Mouse (Mus musculus): Measurements from ENCODE around the gene Magi2. TPM values are rescaled to one million over a fixed set of nuclear protein-coding genes. Genes with fewer than 3 reads are reported as not detected.

Gene Magi2
- polyA plus RNA-seq, 1 experiment from 2014 or later = 9.3 TPM

DNA sequence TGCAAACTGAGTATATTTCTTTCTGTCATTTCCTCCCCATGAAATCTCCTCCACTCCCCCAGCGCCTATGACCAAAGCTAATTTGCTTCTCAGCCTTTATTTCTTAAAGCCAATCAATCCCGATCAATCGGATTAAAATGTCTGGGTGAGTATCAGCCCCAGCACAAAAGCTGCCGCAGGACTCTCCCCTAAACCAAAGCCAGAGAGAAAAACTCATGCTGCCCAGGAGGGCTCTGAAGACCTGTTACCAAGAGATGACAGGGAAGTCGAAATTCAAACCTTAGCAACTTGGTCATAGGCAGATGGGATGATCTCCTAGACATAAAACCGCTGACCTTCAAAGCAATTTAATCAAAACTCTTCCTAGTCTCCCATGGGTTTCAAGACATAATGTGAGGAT, 754.7 kb downstream of the Magi2 start:
- WGBS = 76% methylated on average over 6 of the region's 6 CpGs

DNA sequence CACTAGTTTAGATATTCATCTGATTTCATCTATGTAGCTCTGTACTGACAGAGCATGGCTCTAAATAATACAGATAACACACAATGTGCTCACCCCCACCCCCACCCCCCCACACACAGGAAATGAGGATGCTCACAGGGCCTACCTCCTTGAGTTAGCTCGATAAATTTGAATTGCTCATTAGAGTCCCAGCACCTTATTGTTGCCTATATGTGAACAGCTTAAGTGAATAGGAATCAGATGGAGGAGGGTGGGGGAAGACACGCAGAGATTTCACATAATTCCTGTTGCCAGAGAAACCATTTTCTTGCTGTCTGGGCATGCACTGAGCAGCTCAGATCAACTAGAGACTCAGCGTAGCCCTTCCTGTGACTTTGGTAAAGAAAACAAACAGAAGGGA, 755.2 kb downstream of the Magi2 start:
- no peak overlapping the region for H3K4me2 ChIP-seq (replicated peaks; ENCODE audit: low read depth, low read length)
- no peak overlapping the region for H3K4me3 ChIP-seq (ENCODE audit: low read length)
- no peaks in the 10 kb centered on the region for H3K9me3 ChIP-seq (ENCODE audit: control insufficient read depth, low read length)
- no peaks in the 10 kb centered on the region for H3K27me3 ChIP-seq (ENCODE audit: control insufficient read depth, insufficient read depth, low read length)
- H3K4me1 ChIP-seq (ENCODE audit: control insufficient read depth, insufficient read depth, low read length) = no peaks in the 10 kb centered on the region
- WGBS = 65% methylated on average over 3 of the region's 3 CpGs
- no peak overlapping the region for H3K9ac ChIP-seq (ENCODE audit: low read depth, low read length)
- ATAC-seq (ENCODE audit: low FRiP score, low TSS enrichment) = no peak
- no peaks in the 10 kb centered on the region for H3K36me3 ChIP-seq (ENCODE audit: control insufficient read depth, insufficient read depth, low read length)
- H3K27ac ChIP-seq (ENCODE audit: low read depth, low read length) = no peak overlapping the region

More for the DNA sequence above, 754.7 kb downstream of the Magi2 start:
- ATAC-seq (ENCODE audit: low FRiP score, low TSS enrichment) = no peak
- H3K4me2 ChIP-seq (replicated peaks; ENCODE audit: low read depth, low read length) = no peak overlapping the region
- H3K9ac ChIP-seq (ENCODE audit: low read depth, low read length) = no peak overlapping the region
- H3K36me3 ChIP-seq (ENCODE audit: control insufficient read depth, insufficient read depth, low read length) = no peaks in the 10 kb centered on the region
- H3K27me3 ChIP-seq (ENCODE audit: control insufficient read depth, insufficient read depth, low read length) = no peaks in the 10 kb centered on the region
- no peaks in the 10 kb centered on the region for H3K9me3 ChIP-seq (ENCODE audit: control insufficient read depth, low read length)
- no peak overlapping the region for H3K4me3 ChIP-seq (ENCODE audit: low read length)
- H3K4me1 ChIP-seq (ENCODE audit: control insufficient read depth, insufficient read depth, low read length) = no peaks in the 10 kb centered on the region
- no peak overlapping the region for H3K27ac ChIP-seq (ENCODE audit: low read depth, low read length)

DNA sequence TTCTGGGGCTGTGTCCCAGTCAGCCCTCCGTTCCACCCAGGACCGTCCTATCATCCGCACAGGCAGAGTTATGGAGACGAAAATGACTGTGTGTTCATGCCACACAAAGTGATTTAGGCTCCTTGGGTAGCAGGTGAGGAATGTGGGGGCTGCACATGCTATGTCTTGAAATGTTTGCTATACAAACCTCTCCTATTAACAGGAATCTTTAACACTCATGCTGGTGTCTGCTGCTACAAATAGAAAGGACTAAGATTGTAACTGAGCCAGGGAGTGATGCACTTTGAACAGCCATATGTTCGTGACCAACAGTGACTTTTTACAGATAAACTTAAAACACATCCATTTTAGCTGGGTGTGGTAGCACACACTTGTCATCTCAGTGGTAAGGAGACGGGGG, 772.6 kb downstream of the Magi2 start:
- no peaks in the 10 kb centered on the region for H3K4me1 ChIP-seq (ENCODE audit: control insufficient read depth, insufficient read depth, low read length)
- H3K9me3 ChIP-seq (ENCODE audit: control insufficient read depth, low read length) = no peaks in the 10 kb centered on the region
- H3K27me3 ChIP-seq (ENCODE audit: control insufficient read depth, insufficient read depth, low read length) = no peaks in the 10 kb centered on the region
- no peaks in the 10 kb centered on the region for H3K36me3 ChIP-seq (ENCODE audit: control insufficient read depth, insufficient read depth, low read length)
- WGBS = 73% methylated on average over 6 of the region's 6 CpGs
- H3K4me2 ChIP-seq (replicated peaks; ENCODE audit: low read depth, low read length) = no peak overlapping the region
- H3K9ac ChIP-seq (ENCODE audit: low read depth, low read length) = no peak overlapping the region
- H3K27ac ChIP-seq (ENCODE audit: low read depth, low read length) = no peak overlapping the region
- no peak overlapping the region for H3K4me3 ChIP-seq (ENCODE audit: low read length)
- no peak for ATAC-seq (ENCODE audit: low FRiP score, low TSS enrichment)

DNA sequence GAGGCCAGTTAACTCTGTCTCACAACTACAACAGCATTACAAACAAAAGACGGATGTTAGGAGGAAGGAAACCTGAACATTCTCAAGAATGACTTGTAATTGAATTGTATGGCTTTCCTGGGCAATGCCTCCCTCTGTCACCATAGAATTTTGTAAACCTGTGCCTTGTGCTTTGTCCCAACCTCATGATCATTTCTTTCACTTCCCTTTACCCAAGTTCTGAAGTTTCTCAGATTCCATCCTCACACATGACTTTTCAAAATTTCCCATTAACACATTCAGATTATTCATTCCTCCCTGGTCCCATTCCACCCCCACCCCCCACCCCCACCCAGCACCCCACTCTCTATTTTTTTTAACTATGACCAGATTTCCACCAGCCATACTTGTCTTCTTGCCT, 773.1 kb downstream of the Magi2 start:
- WGBS = 63% methylated on average over 1 of the region's 1 CpGs
- H3K4me3 ChIP-seq (ENCODE audit: low read length) = no peak overlapping the region
- no peaks in the 10 kb centered on the region for H3K4me1 ChIP-seq (ENCODE audit: control insufficient read depth, insufficient read depth, low read length)
- H3K27ac ChIP-seq (ENCODE audit: low read depth, low read length) = no peak overlapping the region
- H3K9me3 ChIP-seq (ENCODE audit: control insufficient read depth, low read length) = no peaks in the 10 kb centered on the region
- H3K4me2 ChIP-seq (replicated peaks; ENCODE audit: low read depth, low read length) = no peak overlapping the region
- H3K36me3 ChIP-seq (ENCODE audit: control insufficient read depth, insufficient read depth, low read length) = no peaks in the 10 kb centered on the region
- H3K27me3 ChIP-seq (ENCODE audit: control insufficient read depth, insufficient read depth, low read length) = no peaks in the 10 kb centered on the region
- H3K9ac ChIP-seq (ENCODE audit: low read depth, low read length) = no peak overlapping the region
- no peak for ATAC-seq (ENCODE audit: low FRiP score, low TSS enrichment)

DNA sequence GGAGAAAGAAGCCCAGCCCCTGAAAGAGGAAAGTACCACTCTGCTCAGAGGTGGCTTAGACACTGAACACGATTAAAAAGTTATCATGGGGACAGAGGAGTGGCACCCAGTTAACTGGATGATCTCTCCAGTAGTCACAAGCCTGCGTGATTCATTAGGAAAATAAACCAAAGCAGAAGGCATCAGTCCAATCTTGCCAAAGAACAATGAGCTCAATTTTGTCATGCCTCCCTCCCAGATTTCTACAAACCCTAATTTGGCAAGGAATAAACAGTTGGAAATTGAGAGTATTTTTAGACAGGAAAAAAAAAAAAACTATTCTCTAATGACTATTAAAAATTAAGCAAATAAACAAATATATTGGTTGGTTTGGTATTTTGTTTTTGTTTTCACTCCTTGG, 779.8 kb downstream of the Magi2 start:
- no peak overlapping the region for H3K4me3 ChIP-seq (ENCODE audit: low read length)
- H3K36me3 ChIP-seq (ENCODE audit: control insufficient read depth, insufficient read depth, low read length) = no peaks in the 10 kb centered on the region
- WGBS = 75% methylated on average over 2 of the region's 2 CpGs
- H3K9me3 ChIP-seq (ENCODE audit: control insufficient read depth, low read length) = no peaks in the 10 kb centered on the region
- H3K4me2 ChIP-seq (replicated peaks; ENCODE audit: low read depth, low read length) = no peak overlapping the region
- no peaks in the 10 kb centered on the region for H3K27me3 ChIP-seq (ENCODE audit: control insufficient read depth, insufficient read depth, low read length)
- no peak for ATAC-seq (ENCODE audit: low FRiP score, low TSS enrichment)
- no peak overlapping the region for H3K27ac ChIP-seq (ENCODE audit: low read depth, low read length)
- H3K9ac ChIP-seq (ENCODE audit: low read depth, low read length) = no peak overlapping the region
- no peaks in the 10 kb centered on the region for H3K4me1 ChIP-seq (ENCODE audit: control insufficient read depth, insufficient read depth, low read length)

DNA sequence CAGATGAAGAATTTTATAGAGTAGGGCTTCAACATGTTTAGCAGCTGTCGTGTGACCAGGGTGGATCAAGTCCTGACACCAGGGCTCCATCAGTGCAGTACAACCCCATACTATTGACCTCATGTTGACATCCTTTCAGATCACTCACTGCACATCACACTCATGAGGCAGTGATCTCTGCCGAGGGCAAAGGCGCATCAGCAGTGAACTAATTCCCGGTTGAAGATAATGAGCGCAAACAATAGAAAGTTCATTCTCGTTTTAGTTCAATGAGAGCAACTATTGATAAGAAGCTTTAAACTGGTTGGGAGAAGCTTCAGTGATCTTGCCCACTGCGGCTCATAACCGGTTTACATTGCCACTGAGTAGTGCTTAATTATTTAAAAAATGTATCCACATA, 780.4 kb downstream of the Magi2 start:
- no peaks in the 10 kb centered on the region for H3K36me3 ChIP-seq (ENCODE audit: control insufficient read depth, insufficient read depth, low read length)
- no peaks in the 10 kb centered on the region for H3K4me1 ChIP-seq (ENCODE audit: control insufficient read depth, insufficient read depth, low read length)
- no peaks in the 10 kb centered on the region for H3K9me3 ChIP-seq (ENCODE audit: control insufficient read depth, low read length)
- H3K27me3 ChIP-seq (ENCODE audit: control insufficient read depth, insufficient read depth, low read length) = no peaks in the 10 kb centered on the region
- no peak for ATAC-seq (ENCODE audit: low FRiP score, low TSS enrichment)
- no peak overlapping the region for H3K9ac ChIP-seq (ENCODE audit: low read depth, low read length)
- 93% methylated on average over 8 of the region's 8 CpGs for WGBS
- H3K4me3 ChIP-seq (ENCODE audit: low read length) = no peak overlapping the region
- no peak overlapping the region for H3K4me2 ChIP-seq (replicated peaks; ENCODE audit: low read depth, low read length)
- no peak overlapping the region for H3K27ac ChIP-seq (ENCODE audit: low read depth, low read length)

DNA sequence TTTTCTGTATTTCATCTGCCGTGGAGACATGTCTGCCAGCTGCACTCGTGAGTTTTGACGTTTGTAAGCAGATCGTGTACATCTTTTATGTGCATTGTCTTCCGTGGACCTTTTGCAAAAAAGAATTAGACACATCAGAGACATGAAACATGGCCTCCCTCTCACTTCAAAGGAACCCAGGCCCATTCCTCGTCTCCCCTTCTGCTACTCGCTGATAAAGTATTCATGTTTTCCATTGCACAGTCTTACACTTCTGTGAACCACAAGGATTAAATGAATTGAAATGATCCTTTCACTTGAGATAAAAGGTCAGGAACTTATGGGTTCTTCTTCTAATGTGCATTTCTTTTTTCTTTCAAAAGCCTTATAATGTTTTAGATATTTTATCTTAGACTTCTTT, 783.4 kb downstream of the Magi2 start:
- Histone ChIP-seq H3K27ac (ENCODE audit: low read depth, low read length) (no peak overlapping the region), H3K9me3 (ENCODE audit: control insufficient read depth, low read length) (no peaks in the 10 kb centered on the region), H3K36me3 (ENCODE audit: control insufficient read depth, insufficient read depth, low read length) (no peaks in the 10 kb centered on the region), H3K4me2 (replicated peaks; ENCODE audit: low read depth, low read length) (no peak overlapping the region), H3K9ac (ENCODE audit: low read depth, low read length) (no peak overlapping the region), H3K27me3 (ENCODE audit: control insufficient read depth, insufficient read depth, low read length) (no peaks in the 10 kb centered on the region), H3K4me1 (ENCODE audit: control insufficient read depth, insufficient read depth, low read length) (no peaks in the 10 kb centered on the region), H3K4me3 (ENCODE audit: low read length) (no peak overlapping the region)
- WGBS = 74% methylated on average over 7 of the region's 7 CpGs
- ATAC-seq (ENCODE audit: low FRiP score, low TSS enrichment) = no peak

DNA sequence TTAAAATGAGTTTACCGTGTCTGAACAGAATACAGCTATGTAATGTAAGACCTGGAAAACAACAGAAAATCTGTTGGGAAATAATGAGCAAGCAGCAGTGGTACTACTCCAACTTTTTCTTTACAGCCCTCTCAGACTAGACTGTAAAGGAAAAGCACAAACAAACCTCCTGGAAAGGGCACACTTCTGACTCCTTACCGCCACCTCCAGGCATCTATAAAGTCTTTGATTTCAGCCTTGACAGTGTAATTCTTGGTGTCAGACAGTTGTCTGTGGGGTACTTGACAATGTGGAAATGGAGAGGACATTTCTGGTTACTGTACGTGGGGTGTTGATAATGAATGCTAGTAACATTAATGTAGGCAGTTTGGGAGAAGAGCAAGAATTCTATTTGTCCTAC, 791.2 kb downstream of the Magi2 start:
- no peaks in the 10 kb centered on the region for H3K27me3 ChIP-seq (ENCODE audit: control insufficient read depth, insufficient read depth, low read length)
- H3K27ac ChIP-seq (ENCODE audit: low read depth, low read length) = no peak overlapping the region
- no peaks in the 10 kb centered on the region for H3K36me3 ChIP-seq (ENCODE audit: control insufficient read depth, insufficient read depth, low read length)
- ATAC-seq (ENCODE audit: low FRiP score, low TSS enrichment) = no peak
- 68% methylated on average over 3 of the region's 3 CpGs for WGBS
- H3K9ac ChIP-seq (ENCODE audit: low read depth, low read length) = no peak overlapping the region
- no peak overlapping the region for H3K4me3 ChIP-seq (ENCODE audit: low read length)
- H3K4me2 ChIP-seq (replicated peaks; ENCODE audit: low read depth, low read length) = no peak overlapping the region
- H3K9me3 ChIP-seq (ENCODE audit: control insufficient read depth, low read length) = no peaks in the 10 kb centered on the region
- no peaks in the 10 kb centered on the region for H3K4me1 ChIP-seq (ENCODE audit: control insufficient read depth, insufficient read depth, low read length)

DNA sequence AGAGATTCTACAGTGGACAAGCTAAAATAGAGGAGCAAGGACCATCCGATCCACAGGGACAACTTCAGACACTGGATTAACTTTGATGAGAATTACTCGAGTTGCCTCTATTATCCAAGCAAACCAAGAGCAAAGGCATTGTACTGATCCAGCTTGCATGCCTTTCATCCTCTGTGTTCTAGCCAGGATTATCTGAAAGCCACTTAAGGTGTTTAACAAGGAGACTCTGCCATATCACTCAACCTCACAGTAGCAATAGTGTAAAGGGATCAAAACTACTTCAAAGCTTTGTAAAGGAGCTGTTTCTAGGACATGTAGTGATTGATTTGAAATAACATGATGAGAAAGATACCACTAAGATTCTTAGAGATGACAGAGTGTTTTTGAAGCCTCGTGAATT, 819.8 kb downstream of the Magi2 start:
- no peaks in the 10 kb centered on the region for H3K36me3 ChIP-seq (ENCODE audit: control insufficient read depth, insufficient read depth, low read length)
- H3K27me3 ChIP-seq (ENCODE audit: control insufficient read depth, insufficient read depth, low read length) = no peaks in the 10 kb centered on the region
- ATAC-seq (ENCODE audit: low FRiP score, low TSS enrichment) = no peak
- H3K9me3 ChIP-seq (ENCODE audit: control insufficient read depth, low read length) = no peaks in the 10 kb centered on the region
- H3K4me1 ChIP-seq (ENCODE audit: control insufficient read depth, insufficient read depth, low read length) = no peaks in the 10 kb centered on the region
- 88% methylated on average over 3 of the region's 3 CpGs for WGBS
- no peak overlapping the region for H3K4me2 ChIP-seq (replicated peaks; ENCODE audit: low read depth, low read length)
- H3K27ac ChIP-seq (ENCODE audit: low read depth, low read length) = no peak overlapping the region
- no peak overlapping the region for H3K4me3 ChIP-seq (ENCODE audit: low read length)
- no peak overlapping the region for H3K9ac ChIP-seq (ENCODE audit: low read depth, low read length)

DNA sequence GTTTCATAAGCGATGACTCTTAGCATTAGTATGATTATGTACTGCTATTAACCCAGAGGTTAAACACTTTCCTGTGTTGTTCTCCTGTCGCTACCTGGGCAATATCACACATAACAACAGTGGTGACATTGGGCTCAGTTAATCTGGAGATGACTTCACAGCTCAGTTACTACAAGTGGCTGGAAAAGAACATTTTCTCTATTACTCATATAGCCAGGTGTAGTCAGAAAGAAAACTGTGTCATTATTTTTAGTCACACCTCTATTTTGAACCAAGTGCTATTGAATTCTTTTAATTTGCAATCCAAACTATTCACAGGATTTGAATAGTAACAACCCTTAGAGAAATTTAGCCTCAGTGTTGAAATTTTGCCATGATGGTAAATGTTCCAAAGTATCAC, 821.5 kb downstream of the Magi2 start:
- Histone ChIP-seq H3K36me3 (ENCODE audit: control insufficient read depth, insufficient read depth, low read length) (no peaks in the 10 kb centered on the region), H3K9me3 (ENCODE audit: control insufficient read depth, low read length) (no peaks in the 10 kb centered on the region), H3K4me3 (ENCODE audit: low read length) (no peak overlapping the region), H3K27ac (ENCODE audit: low read depth, low read length) (no peak overlapping the region), H3K4me2 (replicated peaks; ENCODE audit: low read depth, low read length) (no peak overlapping the region), H3K4me1 (ENCODE audit: control insufficient read depth, insufficient read depth, low read length) (no peaks in the 10 kb centered on the region), H3K9ac (ENCODE audit: low read depth, low read length) (no peak overlapping the region), H3K27me3 (ENCODE audit: control insufficient read depth, insufficient read depth, low read length) (no peaks in the 10 kb centered on the region)
- WGBS = 94% methylated on average over 2 of the region's 2 CpGs
- ATAC-seq (ENCODE audit: low FRiP score, low TSS enrichment) = no peak
